Mouse (Mus musculus): Measurements from ENCODE around the gene Zcchc3. TPM values are rescaled to one million over a fixed set of nuclear protein-coding genes. Genes with fewer than 3 reads are reported as not detected.

Gene Zcchc3
- total RNA-seq, 2 experiments from 2014 or later = 9.4 TPM

- DNase-seq (ENCODE audit: low spot score in 2 of 2) = no peak
These were observed 3.4 kb downstream of the Zcchc3 start for GRCm38 (mm10) chr2:152411471-152411870.

- DNase-seq (ENCODE audit: low spot score in 2 of 2) = peak; percentile 56 to 68
These were observed 3.9 kb downstream of the Zcchc3 start for GRCm38 (mm10) chr2:152410971-152411371.

GRCm38 (mm10) chr2:152409781-152410180, 5.0 kb downstream of the Zcchc3 start:
- DNase-seq (ENCODE audit: low spot score in 2 of 2) = no peak

GRCm38 (mm10) chr2:152406126-152406525, 8.7 kb downstream of the Zcchc3 start:
- DNase-seq (ENCODE audit: low spot score in 2 of 2) = peak; percentile 96 to 99

- no peak for DNase-seq (ENCODE audit: low spot score in 2 of 2)
These were observed 15.7 kb downstream of the Zcchc3 start for GRCm38 (mm10) chr2:152399122-152399542.

GRCm38 (mm10) chr2:152398691-152399090, 16.1 kb downstream of the Zcchc3 start:
- peak; percentile 83 to 90 for DNase-seq (ENCODE audit: low spot score in 2 of 2)

- peak; percentile 97 to 99 for DNase-seq (ENCODE audit: low spot score in 2 of 2)
These were observed 17.0 kb downstream of the Zcchc3 start, which contains the start of gene Sox12 for GRCm38 (mm10) chr2:152397680-152398435. Sox12 (minus strand) TSS chr2:152398063.

- peak; percentile 73 to 88 for DNase-seq (ENCODE audit: low spot score in 2 of 2)
These were observed 17.7 kb downstream of the Zcchc3 start for GRCm38 (mm10) chr2:152397004-152397589.

- peak; percentile 78 to 82 for DNase-seq (ENCODE audit: low spot score in 2 of 2)
These were observed 18.5 kb downstream of the Zcchc3 start for GRCm38 (mm10) chr2:152396110-152397003.

- DNase-seq (ENCODE audit: low spot score in 2 of 2) = peak in 1 of 2 experiments; percentile 23
These were observed 19.4 kb downstream of the Zcchc3 start for GRCm38 (mm10) chr2:152395271-152395920.

GRCm38 (mm10) chr2:152393225-152394017, 21.4 kb downstream of the Zcchc3 start:
- no peak for DNase-seq (ENCODE audit: low spot score in 2 of 2)

GRCm38 (mm10) chr2:152392786-152393185, 22.0 kb downstream of the Zcchc3 start:
- peak in 1 of 2 experiments; percentile 26 for DNase-seq (ENCODE audit: low spot score in 2 of 2)

- no peak for DNase-seq (ENCODE audit: low spot score in 2 of 2)
These were observed 30.6 kb downstream of the Zcchc3 start for GRCm38 (mm10) chr2:152384191-152384590.

GRCm38 (mm10) chr2:152376345-152376741, 38.5 kb downstream of the Zcchc3 start, which contains the start of gene Nrsn2:
Nrsn2 (minus strand) TSS chr2:152376638.
- DNase-seq (ENCODE audit: low spot score in 2 of 2) = peak; percentile 53 to 65

GRCm38 (mm10) chr2:152375652-152376344, 39.0 kb downstream of the Zcchc3 start:
- peak; percentile 38 to 57 for DNase-seq (ENCODE audit: low spot score in 2 of 2)

GRCm38 (mm10) chr2:152373547-152373946, 41.3 kb downstream of the Zcchc3 start:
- DNase-seq (ENCODE audit: low spot score in 2 of 2) = no peak

GRCm38 (mm10) chr2:152372661-152373060, 42.2 kb downstream of the Zcchc3 start:
- no peak for DNase-seq (ENCODE audit: low spot score in 2 of 2)

GRCm38 (mm10) chr2:152372104-152372503, 42.7 kb downstream of the Zcchc3 start:
- DNase-seq (ENCODE audit: low spot score in 2 of 2) = no peak

GRCm38 (mm10) chr2:152368532-152369140, 46.2 kb downstream of the Zcchc3 start:
- DNase-seq (ENCODE audit: low spot score in 2 of 2) = peak; percentile 39 to 58

Measured in left cerebral cortex, adult 18-20 months (tissue).